Mouse (Mus musculus) forebrain, postnatal 0 days (tissue): Measurements from ENCODE around the gene Ankrd13b. TPM values are rescaled to one million over a fixed set of nuclear protein-coding genes. Genes with fewer than 3 reads are reported as not detected.

Source experiments
- ATAC-seq: fragments of 200-750 bp; cut with Nextera tagmentation; 2 replicates; pipeline ENCODE4 v1.8.0; 2017; ENCODE audit warnings: mild to moderate bottlenecking, moderate library complexity
- DNase-seq: peaks from one replicate; pipeline ENCODE4 v3.0.0-alpha.2; 2015
- H3K27ac ChIP-seq: fragments of 300-500 bp; sonication (generic); 2 replicates; pipeline ENCODE4 v1.5.1; 2014; ENCODE audit warnings: low read depth, mild to moderate bottlenecking, antibody characterized with exemption, low read length, moderate library complexity, mixed read lengths
- H3K27me3 ChIP-seq: fragments of 300-500 bp; sonication (generic); 2 replicates; pipeline ENCODE4 v1.6.1; 2014; ENCODE audit warnings: mild to moderate bottlenecking, low read length, mixed read lengths; ENCODE audit not compliant: insufficient read depth
- H3K36me3 ChIP-seq: fragments of 300-500 bp; sonication (generic); 2 replicates; pipeline ENCODE4 v1.6.1; 2014; ENCODE audit warnings: mild to moderate bottlenecking, moderate library complexity; ENCODE audit not compliant: insufficient read depth
- H3K4me1 ChIP-seq: fragments of 300-500 bp; sonication (generic); 2 replicates; pipeline ENCODE4 v1.6.1; 2014; ENCODE audit warnings: antibody characterized with exemption; ENCODE audit not compliant: insufficient read depth
- H3K4me2 ChIP-seq: fragments of 300-500 bp; sonication (generic); 2 replicates; pipeline ENCODE4 v1.6.1; 2014; ENCODE audit warnings: low read depth, mild to moderate bottlenecking, moderate library complexity
- H3K4me3 ChIP-seq: fragments of 300-500 bp; sonication (generic); 2 replicates; pipeline ENCODE4 v1.5.1; 2014; ENCODE audit warnings: low read depth, low read length, mixed read lengths
- H3K9ac ChIP-seq: fragments of 300-500 bp; sonication (generic); 2 replicates; pipeline ENCODE4 v1.6.1; 2014; ENCODE audit warnings: mild to moderate bottlenecking
- H3K9me3 ChIP-seq: fragments of 300-500 bp; sonication (generic); 2 replicates; pipeline ENCODE4 v1.6.1; 2016; ENCODE audit warnings: low read length
- CTCF ChIP-seq: sonication (generic); IDR thresholded peaks from 2 replicates; pipeline ENCODE4 v1.5.1; 2016; ENCODE audit warnings: antibody characterized with exemption, control low read depth, low read depth
- WGBS: fragments of 180-500 bp; shearing (Covaris S2); extraction: QIAGEN DNeasy Blood & Tissue Kit; methylation state at CpG from one replicate; pipeline ENCODE4 v1.1.7; 2014; 5-methylcytosine and 5-hydroxymethylcytosine counted together
- polyA plus RNA-seq: library from polyadenylated mRNA; unstranded; fragments of >200 nt; fragmentation: Nextera tagmentation; extraction: Ambion mirVana; gene quantifications from 2 replicates; pipeline ENCODE4 v1.2.1, GENCODE M21; 2015
- total RNA-seq: library from RNA; depleted of rRNA; stranded (reverse); fragments of >200 nt; gene quantifications from 2 replicates; pipeline ENCODE4 v1.2.3, GENCODE M21; 2014

Gene Ankrd13b
- total and polyA plus RNA-seq, 2 experiments from 2014 or later = 55.4 to 81.7 TPM

DNA sequence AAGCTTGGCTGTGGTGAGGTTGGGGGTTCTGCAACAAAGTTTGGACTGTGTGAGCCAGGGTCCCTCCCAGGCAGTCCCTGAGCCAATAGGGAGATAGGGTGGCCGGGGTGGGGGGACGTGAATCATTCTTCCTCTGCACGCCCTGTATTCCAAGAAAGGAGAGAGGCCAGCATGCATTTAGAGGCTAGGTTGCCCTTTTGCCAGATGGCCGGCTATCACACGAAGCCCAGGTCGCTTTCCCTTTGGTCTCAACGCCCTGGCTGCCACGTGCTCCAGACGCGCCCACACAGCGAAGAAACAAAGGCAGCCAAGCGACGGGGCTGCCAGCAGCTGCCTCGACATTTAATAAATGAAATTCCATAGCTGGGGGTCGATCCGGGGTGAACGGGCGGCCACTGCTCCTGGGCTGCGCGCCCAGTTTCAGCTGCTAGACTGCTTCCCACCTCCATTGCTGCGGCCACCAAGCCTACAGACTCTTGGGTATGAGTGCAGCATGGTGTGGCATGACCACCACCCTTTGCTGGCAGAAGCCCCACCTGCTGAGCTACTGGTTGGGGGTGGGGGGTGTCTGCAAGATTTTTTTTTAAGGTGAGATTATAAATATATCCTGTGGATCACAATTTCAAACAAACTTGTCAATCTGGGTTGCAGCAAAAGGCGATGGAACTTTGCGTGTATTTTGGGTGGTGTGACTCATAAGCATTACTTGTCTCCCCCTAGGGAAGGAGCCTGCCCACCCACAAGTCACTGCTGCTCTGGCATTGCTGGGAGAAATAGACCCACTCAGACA lies 2.2 kb upstream of the Ankrd13b start:
- ATAC-seq (peak; percentile 59), DNase-seq (peak; percentile 46)
- no peaks in the 10 kb centered on the region for H3K27me3 ChIP-seq
- no peaks in the 10 kb centered on the region for H3K36me3 ChIP-seq
- H3K4me1 ChIP-seq = peaks cover 34% of the 10 kb centered on the region
- H3K27ac ChIP-seq = peak overlapping the region; percentile 96
- H3K4me2 ChIP-seq = peak overlapping the region; percentile 95
- H3K9ac ChIP-seq = peak overlapping the region; percentile 64
- 0 out of 2 replicates have a peak, but pooled peaks have one; percentile 5 for TF ChIP-seq CTCF
- under 1% methylated on average over 23 of the region's 23 CpGs for WGBS
- H3K4me3 ChIP-seq = peak overlapping the region; percentile 97
- H3K9me3 ChIP-seq = no peaks in the 10 kb centered on the region

DNA sequence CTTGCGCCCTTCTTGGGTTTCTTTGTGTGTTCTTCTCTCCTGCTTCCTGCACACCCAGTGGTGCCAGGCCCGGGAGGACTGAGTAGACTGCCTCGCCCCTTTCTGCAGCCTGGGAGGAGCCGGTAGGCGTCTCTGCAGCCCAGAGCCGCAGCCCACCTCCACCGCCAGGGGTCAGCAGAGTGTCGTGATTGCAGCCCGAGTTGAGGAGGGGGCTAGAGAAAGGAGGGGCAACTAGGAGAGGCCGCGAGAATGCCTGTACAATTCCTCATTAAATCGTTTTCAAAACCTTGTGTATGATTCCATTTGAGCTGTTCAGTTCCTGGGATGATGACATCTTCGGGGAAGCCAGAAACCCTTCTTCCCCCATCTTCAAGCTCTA lies 1.6 kb upstream of the Ankrd13b start:
- TF ChIP-seq CTCF = peak; percentile 99
- ATAC-seq = peak; percentile 81
- WGBS = 2% methylated on average over 13 of the region's 13 CpGs

DNA sequence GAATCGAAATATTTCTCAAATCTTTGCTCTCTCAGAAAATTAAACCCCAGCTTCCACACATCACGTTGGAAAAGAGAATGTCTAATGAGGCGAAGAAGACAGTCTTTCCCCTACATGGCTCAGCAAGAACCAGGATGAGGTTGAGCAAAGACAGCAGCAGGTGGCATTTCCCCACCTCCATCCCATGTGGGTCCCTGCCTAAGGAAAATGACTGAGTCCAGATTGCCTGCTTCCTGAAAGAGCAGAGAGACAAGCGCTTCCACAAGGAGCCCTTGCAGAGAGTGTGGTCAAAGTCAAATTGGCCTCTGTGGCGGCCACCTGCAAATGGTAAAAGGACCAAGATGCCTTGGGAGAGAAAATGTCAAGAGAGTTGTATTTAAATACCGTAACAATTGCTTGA lies 973 bp upstream of the Ankrd13b start:
- peak overlapping the region; percentile 97 for H3K4me3 ChIP-seq
- TF ChIP-seq CTCF = no peak
- no peaks in the 10 kb centered on the region for H3K36me3 ChIP-seq
- peak overlapping the region; percentile 95 for H3K4me2 ChIP-seq
- H3K4me1 ChIP-seq = peaks cover 47% of the 10 kb centered on the region
- WGBS = 55% methylated on average over 6 of the region's 6 CpGs
- no peaks in the 10 kb centered on the region for H3K9me3 ChIP-seq
- peak overlapping the region; percentile 98 for H3K9ac ChIP-seq
- no peak for ATAC-seq
- no peaks in the 10 kb centered on the region for H3K27me3 ChIP-seq
- peak overlapping the region; percentile 96 for H3K27ac ChIP-seq
- peak; percentile 40 for DNase-seq

More for the DNA sequence above, 1.6 kb upstream of the Ankrd13b start:
- peak overlapping the region; percentile 98 for H3K9ac ChIP-seq
- H3K4me3 ChIP-seq = peak overlapping the region; percentile 97
- H3K4me2 ChIP-seq = peak overlapping the region; percentile 95
- DNase-seq = peak; percentile 98
- H3K9me3 ChIP-seq = no peaks in the 10 kb centered on the region
- H3K27me3 ChIP-seq = no peaks in the 10 kb centered on the region
- no peaks in the 10 kb centered on the region for H3K36me3 ChIP-seq
- peaks cover 40% of the 10 kb centered on the region for H3K4me1 ChIP-seq
- peak overlapping the region; percentile 96 for H3K27ac ChIP-seq

DNA sequence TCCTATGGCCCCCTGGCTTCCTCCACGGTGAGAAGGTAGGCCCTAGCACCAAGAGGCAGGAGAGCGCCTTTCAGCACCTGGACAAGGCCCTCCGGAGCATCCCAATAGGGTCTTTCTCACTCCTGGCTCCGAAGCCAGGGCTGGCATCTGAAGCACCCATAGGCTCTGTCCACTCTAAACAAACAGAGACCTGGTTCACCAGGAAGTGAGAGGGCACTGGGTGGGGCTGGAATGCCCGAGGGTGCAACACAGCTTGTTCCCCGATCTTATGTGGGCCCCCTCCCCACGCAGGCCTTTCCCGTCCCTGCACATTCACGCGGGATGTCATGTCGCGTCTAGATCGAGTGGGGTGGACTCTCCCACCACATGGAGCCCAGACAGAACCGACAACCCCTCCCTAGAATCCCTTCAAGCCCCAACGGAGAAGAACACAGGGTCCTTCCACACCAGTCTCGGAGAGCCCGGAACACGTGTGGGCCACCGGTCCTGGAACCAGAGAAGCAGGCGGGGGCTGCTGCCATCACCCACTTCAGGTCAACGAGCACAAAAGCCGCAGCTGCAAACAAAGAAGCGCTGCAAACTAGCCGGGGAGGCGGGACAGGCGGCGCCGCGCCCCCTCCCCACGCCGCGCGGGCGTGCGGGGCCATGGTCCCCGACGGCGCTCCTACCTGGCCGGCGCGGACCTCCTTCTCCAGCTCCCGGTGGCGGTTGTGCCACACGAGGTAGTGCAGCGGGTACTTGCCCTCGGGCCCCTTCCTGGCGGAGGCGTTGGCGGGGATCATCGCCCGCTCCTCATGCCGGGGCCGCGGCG lies 502 bp downstream of the Ankrd13b start:
- H3K9ac ChIP-seq = peak overlapping the region; percentile 98
- peak overlapping the region; percentile 96 for H3K27ac ChIP-seq
- WGBS = 4% methylated on average over 47 of the region's 55 CpGs
- DNase-seq (peak; percentile 76), ATAC-seq (peak; percentile 4; the same call in 1 of the 2 replicates)
- H3K9me3 ChIP-seq = no peaks in the 10 kb centered on the region
- H3K36me3 ChIP-seq = no peaks in the 10 kb centered on the region
- H3K4me2 ChIP-seq = peak overlapping the region; percentile 95
- TF ChIP-seq CTCF = 0 out of 2 replicates have a peak, but pooled peaks have one; percentile 3
- peak overlapping the region; percentile 97 for H3K4me3 ChIP-seq
- H3K27me3 ChIP-seq = no peaks in the 10 kb centered on the region
- peaks cover 42% of the 10 kb centered on the region for H3K4me1 ChIP-seq

DNA sequence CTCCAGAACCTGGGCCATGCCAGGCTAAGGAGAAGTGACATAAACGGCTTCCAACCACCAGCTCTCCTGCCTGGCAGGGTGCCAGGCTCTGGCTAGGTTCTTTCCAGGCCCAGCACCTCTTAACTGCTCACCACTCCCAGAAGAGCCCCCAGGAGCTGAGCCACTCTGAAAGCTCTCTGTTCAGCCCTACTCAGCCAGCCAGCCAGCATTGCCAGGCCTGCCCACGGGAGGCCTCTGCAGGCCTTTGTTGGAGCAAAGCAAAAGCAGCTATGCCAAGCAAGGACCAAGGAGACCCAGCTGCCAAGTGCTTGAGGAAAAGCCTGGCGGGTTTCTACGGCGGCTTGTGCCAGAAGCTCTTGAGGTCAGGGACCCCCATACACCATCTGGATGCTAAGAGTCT lies 2.7 kb downstream of the Ankrd13b start:
- WGBS = 15% methylated on average over 5 of the region's 5 CpGs
- ATAC-seq (peak; percentile 10; the same call in 1 of the 2 replicates), DNase-seq (peak; percentile 76)
- peak; percentile 27 for TF ChIP-seq CTCF
- H3K4me3 ChIP-seq = 0 out of 2 replicates have a peak overlapping the region, but pooled peaks have one; percentile 97
- no peaks in the 10 kb centered on the region for H3K27me3 ChIP-seq
- peaks cover 42% of the 10 kb centered on the region for H3K4me1 ChIP-seq
- H3K36me3 ChIP-seq = no peaks in the 10 kb centered on the region
- H3K4me2 ChIP-seq = peak overlapping the region; percentile 95
- H3K9ac ChIP-seq = 0 out of 2 replicates have a peak overlapping the region, but pooled peaks have one; percentile 22
- no peaks in the 10 kb centered on the region for H3K9me3 ChIP-seq
- peak overlapping the region; percentile 58 for H3K27ac ChIP-seq

DNA sequence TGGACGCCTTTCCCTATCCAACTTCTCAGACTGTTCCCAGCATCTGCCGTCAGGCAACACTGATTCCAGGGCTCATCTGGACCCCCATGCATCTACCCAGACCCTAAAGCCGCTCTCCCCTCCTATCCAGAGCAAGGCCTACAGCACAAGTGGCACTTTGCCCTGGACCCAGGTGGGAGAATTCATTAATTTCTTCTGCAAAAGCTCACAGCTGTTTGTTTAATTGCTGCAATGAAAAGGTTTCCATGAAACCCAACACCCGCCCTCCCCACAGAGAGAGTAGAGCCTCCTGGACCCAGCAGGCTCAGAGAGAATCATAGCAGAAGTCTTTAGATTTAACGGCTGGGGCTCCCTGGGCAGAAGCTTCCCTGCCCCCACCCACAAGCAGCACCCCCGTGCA lies 4.2 kb downstream of the Ankrd13b start:
- Histone ChIP-seq H3K4me2 (peak overlapping the region; percentile 26; the same call in 1 of the 2 replicates), H3K36me3 (no peaks in the 10 kb centered on the region), H3K27me3 (no peaks in the 10 kb centered on the region), H3K9ac (no peak overlapping the region), H3K9me3 (no peaks in the 10 kb centered on the region), H3K27ac (no peak overlapping the region; the same call in 1 of the 2 replicates), H3K4me1 (peaks cover 35% of the 10 kb centered on the region), H3K4me3 (no peak overlapping the region)
- ATAC-seq (no peak), DNase-seq (no peak)
- 33% methylated on average over 6 of the region's 6 CpGs for WGBS
- TF ChIP-seq CTCF = no peak
